Mouse (Mus musculus): ENCODE measurements at regions not wholly inside any gene's neighbourhood (a gene's known extent, or its start where the extent isn't known, plus 50 kb on each side); places are given as distances from the start of the nearest gene placed in this dataset.

GRCm38 (mm10) chr15:10899904-10900303 lies 52.2 kb upstream of the C1qtnf3 start:
- no peak overlapping the region for H3K27ac ChIP-seq (ENCODE audit: insufficient read depth, low read length)
- peaks cover 4% of the 10 kb centered on the region; the same call in 1 of the 2 replicates for H3K4me1 ChIP-seq (ENCODE audit: control insufficient read depth, insufficient read depth, low read length)
- H3K4me3 ChIP-seq (ENCODE audit: insufficient read depth, low read length) = no peak overlapping the region
- no peak for TF ChIP-seq POLR2A (IDR thresholded peaks at IDR 0.05; ENCODE audit: low read depth, low read length)
- no peak for TF ChIP-seq CTCF (IDR thresholded peaks at IDR 0.05; ENCODE audit: borderline replicate concordance, insufficient read depth, low read length)

- H3K4me3 ChIP-seq (ENCODE audit: insufficient read depth, low read length) = no peak overlapping the region
- peaks cover 4% of the 10 kb centered on the region; the same call in 1 of the 2 replicates for H3K4me1 ChIP-seq (ENCODE audit: control insufficient read depth, insufficient read depth, low read length)
- H3K27ac ChIP-seq (ENCODE audit: insufficient read depth, low read length) = no peak overlapping the region
- TF ChIP-seq CTCF (IDR thresholded peaks at IDR 0.05; ENCODE audit: borderline replicate concordance, insufficient read depth, low read length) (no peak), POLR2A (IDR thresholded peaks at IDR 0.05; ENCODE audit: low read depth, low read length) (no peak)
Observed at GRCm38 (mm10) chr15:10901075-10901474, 51.1 kb upstream of the C1qtnf3 start.

- Histone ChIP-seq H3K27ac (ENCODE audit: insufficient read depth, low read length) (no peak overlapping the region), H3K4me1 (ENCODE audit: control insufficient read depth, insufficient read depth, low read length) (peaks cover 4% of the 10 kb centered on the region; the same call in 1 of the 2 replicates), H3K4me3 (ENCODE audit: insufficient read depth, low read length) (no peak overlapping the region)
- TF ChIP-seq POLR2A (IDR thresholded peaks at IDR 0.05; ENCODE audit: low read depth, low read length) = no peak
- no peak for TF ChIP-seq CTCF (IDR thresholded peaks at IDR 0.05; ENCODE audit: borderline replicate concordance, insufficient read depth, low read length)
Observed at GRCm38 (mm10) chr15:10901745-10902262, 50.3 kb upstream of the C1qtnf3 start.

All from embryonic fibroblast, embryonic 13.5 days (primary cell).